Mouse (Mus musculus) kidney, postnatal 10 days (tissue): ENCODE measurements around the gene Ppara.

Experiments
- DNase-seq: peaks from one replicate; pipeline ENCODE4 v3.0.0; 2021; ENCODE audit warnings: mixed read lengths

The Ppara gene

GRCm38 (mm10) chr15:85734571-85735033, at the start of gene Ppara:
TSS of gene Ppara (plus strand) at chr15:85734983.
- peak; percentile 77 for DNase-seq

DNA sequence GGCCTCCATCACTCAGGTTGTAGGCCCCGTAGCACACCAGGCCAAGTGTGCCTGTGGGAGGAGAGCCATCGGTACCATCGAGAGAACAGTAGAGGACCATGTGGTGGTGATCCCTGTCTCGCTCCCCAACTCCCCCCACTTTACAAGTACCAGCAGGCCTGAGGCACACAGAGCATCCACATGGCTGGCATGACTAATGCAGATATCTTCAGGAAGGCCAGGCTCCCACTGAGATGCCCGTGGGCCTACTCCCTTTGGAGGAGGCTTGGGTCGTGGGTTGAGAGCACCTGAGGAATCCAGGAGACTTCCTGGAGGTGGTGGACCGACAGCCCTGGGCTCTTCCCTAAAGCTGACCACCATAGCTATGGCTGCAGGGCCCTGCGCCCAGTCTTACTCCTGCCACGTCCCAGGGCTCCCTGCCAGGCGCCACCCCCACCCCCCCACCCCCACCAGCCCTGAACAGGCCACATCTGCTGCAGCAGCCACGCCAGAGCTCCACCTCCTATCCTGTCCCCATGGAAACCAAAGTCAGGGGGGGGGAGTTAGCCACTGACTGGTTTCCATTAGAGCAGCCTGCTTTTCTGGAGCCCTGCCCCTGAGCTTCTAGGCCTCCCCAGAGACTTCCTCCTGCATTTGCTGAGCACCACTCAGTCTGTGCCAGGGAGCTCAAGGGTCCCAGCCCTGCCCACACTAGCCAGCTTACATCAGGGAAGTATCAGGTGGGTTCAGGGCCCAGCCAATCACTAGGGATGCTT, 48.0 kb upstream of the Ppara start:
- DNase-seq: peak; percentile 88

DNA sequence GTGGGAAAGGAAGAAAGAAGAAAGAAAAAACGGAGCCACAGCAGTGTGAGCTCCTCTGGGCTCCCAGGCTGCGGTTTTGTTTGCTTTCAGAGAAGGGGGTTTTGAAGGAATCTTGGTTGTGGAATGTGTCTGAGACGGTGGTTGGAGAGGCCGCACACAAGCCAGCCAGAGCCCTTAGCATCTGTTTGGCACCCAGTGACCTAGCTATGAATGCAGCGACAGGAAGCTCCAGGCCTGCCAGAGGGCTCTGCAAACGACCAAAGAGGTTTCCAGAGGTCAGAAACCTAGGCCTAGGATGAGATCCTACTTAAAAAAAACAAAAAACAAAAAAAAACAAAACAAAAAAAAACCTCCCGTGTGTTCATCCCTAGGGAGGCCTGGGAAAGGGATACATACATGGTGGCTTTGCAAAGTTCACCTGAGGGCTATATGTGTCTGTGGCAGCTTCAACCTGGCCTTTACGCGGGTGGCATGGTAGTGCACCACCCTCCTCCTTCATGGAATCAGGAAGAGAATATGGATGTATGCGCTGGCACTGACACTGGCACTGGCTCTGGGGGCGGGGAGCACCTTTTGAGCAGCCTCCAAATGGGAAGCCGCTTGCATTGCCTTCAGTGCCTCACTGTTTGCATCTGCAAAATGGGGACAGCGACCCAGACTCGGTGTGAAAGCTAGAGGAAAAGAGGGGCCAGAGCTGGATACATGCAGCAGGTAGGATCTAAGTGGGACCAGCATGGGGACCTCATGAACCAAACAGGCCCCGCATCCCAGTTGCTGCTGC, 47.0 kb upstream of the Ppara start:
- no peak for DNase-seq

DNA sequence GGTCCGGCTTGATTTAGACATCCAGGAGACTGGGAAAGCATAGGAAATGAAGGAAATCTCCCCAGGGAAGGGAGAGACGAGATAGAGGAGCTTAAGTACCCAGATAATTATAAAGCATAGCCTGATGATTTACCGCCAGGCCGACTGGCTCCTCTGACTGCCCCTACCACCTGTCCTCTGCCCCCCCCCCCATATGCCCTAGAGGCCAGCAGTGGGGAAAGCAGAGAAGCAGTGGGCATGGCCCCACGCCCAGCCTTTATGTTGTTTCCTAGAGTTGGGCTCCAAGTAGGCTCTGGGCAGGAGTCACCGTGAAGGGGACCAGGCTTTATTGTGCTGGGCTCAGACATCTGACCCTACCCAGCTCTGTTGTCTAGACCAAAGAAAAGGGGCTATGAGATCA, 46.0 kb upstream of the Ppara start:
- no peak for DNase-seq

GRCm38 (mm10) chr15:85689523-85689922, 45.3 kb upstream of the Ppara start:
- DNase-seq: no peak

DNA sequence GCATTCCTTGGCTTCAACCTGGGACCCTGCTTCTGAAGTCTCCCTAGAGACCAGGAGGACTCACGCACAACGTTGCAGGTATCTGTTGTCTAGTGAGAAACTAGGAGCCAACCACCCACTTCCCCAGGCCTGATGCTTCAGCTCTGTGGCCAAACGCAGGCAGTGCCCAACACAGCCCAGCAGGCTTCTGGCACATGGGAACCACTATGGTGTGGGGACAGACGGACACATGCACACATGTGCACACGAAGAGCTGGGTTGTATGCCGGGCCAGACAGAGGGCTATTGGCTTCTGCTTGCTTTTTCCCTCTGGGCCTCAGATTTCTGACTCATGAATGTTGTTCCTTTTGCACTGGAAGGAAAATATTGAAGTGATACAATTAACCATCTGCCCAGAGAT, 44.7 kb upstream of the Ppara start:
- DNase-seq: no peak

GRCm38 (mm10) chr15:85690875-85691274, 43.9 kb upstream of the Ppara start:
- DNase-seq: no peak

DNA sequence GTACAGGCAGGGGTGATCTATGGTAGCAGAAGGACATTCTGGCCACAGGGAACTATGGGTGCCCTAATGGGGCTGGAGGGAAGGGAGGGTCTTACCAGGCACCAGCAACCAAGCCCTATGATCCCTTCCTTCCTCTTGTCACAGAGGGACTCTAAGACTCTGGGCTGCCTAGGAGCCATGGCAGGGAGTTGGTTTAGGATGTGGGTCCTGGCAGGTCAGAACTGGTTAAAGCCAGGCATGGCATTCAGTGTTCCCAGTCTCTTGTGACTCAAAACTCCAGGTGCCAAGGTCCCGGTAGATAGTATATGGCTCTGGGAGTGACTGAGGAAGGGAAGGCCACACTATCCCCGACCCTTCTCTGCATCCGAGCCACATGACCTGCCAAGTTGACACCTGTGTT, 41.7 kb upstream of the Ppara start:
- DNase-seq: no peak

GRCm38 (mm10) chr15:85693819-85694218, 41.0 kb upstream of the Ppara start:
- DNase-seq: no peak

DNA sequence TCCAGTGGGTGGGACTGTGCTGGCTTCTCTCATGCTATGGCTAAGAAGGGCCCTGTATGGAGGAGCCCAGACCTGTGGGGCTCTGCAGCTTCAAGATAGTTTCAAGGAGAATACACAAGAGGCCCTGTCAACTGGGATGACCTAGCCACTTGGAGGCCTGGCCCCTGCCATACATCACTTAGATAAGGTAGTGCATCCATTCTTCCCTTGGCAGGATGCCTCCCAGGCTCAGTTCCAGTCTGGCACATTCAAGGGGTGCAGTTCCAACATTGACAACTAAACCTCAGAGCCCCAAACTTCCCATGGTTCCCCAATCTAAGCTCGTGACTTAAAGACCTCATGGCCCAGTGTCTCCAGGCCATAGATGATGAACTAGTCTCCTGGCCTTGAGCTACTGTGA, 40.4 kb upstream of the Ppara start:
- DNase-seq: no peak

DNA sequence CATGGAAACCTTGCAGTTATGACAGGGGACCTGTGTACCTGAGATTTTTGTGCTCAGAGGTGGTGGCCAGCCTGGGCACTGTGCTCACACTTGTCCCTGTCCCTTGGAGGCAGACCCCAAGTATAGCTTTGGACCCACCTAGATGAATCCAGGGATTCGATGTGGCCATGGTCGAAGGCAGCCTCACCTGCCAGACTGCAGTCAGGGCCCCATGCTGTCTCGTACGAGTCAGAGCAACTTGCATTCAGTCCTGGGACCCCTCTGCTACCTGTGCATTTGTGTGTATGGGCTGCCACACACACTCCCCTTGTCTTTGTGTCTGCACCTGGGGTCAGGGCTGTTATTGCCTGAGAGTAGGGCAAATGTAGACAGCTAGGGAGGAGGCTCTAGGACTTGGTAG, 39.5 kb upstream of the Ppara start:
- DNase-seq: no peak

DNA sequence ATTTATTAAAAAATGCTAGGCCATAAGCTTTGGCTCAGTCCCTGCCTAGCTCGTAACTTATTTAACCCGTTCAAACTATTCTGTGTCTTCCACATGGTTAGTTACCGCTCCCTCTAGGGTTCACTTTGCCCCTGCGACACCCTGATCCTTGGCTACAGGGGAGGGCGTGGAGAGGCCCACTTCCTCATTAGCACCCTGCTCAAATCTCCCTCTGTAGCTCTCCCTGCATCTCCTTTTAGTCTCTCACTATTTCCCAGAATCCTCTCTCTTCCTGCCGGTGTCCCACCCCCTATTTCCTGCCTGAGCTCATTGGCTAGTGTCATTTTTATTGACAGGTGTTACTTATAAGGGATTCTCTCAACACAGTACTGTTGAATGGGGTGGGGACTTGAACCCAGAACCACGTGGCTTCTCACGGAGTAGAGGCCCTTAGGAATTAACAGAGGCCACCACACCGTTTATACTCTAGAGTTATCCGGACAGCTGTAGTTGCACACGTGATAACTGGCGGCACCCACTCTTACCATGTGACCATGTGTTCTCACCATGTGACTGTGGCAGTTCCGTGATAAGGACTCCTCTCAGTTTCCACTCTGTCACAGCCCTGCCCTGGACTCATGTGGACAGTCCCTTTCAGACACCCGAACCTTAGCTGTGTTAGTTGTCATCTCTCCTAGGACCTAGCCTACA, 36.3 kb upstream of the Ppara start:
- DNase-seq: no peak

GRCm38 (mm10) chr15:85699452-85699851, 35.3 kb upstream of the Ppara start:
- DNase-seq: no peak

- peak; percentile 46 for DNase-seq
Observed at GRCm38 (mm10) chr15:85699862-85700501, 34.8 kb upstream of the Ppara start.

DNA sequence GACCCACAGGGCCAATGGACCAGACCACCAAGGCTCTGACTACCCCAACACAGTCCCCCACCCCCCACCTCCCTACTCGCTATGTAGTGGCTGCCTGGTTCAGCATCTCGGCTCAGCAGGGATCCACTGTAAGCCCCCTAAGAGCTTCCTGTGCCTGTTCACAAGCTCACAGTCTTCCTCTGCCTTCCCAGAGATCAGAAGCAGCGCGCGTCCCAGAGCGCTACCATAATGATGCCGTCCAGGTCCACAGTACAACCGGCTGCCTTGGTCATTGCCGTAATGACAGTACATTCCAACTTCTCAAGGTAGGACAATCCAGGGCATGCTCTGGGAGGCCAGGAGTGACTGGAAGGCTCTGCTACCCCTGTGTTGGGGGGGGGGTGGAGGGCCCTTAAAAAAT, 34.1 kb upstream of the Ppara start:
- DNase-seq: peak; percentile 42

DNA sequence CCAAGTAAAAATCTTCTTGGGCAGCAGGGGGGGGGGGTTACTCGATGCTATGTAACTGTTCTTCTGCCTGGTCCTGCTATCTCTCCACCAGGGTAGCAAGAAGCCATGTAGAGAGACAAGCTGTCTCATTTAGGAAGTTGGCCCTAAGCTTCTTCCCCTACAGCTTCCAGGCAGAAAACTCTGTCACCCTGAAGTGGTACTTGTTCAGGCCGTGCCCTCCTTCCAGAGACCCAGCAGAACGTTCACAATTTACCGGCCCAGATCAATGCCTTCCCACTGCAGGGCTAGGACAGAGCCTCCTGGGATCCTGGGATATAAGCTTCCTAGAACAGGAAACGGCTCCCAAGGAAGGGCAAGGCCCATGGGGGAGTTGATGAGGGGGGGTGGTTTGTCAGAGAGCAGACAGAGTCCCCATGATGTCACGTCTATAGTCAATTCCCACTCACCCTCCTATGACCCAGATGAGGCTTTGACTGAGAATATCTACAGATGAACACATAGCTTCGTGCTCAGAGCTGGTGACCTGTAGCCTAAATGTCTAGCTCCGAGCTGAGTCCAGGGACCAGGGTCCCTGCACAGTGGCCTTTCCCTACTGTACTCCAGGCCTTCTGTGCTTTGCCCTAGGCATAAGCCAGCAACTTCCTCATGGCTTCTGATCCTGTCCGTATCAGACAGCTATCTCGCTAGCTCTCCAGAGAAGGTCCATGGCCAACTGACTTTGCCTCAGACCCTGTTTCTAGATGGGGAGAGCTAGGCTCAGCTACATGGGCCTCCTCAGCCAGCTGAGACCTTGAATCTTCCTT, 33.5 kb upstream of the Ppara start:
- DNase-seq: no peak

DNA sequence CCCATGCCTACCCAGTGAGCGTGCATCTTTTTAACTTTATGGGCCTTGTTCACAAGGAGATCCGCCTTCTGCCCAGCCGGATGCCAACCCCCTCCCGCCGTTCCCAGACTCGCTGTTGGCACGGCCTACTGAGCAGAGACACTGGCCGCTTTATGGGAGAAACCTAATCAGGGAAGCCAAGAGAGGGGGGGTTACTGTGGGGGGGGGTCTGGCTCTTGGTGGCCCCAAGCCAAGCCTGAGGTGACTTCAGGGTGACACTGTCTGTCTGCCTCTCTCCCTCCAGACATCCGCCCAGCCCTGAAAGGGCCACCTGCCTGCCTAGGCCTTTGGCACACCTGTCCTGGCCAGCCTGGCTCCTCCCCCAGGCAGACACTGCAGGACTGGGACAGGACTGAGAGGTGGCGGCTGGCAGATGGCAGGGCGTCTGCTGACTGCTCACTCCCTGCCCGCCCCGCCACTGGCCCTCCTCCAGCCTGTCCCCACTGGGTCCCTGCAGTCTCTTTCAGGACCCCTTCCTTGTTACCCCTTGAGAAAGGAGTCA, 32.3 kb upstream of the Ppara start:
- DNase-seq: peak; percentile 77

DNA sequence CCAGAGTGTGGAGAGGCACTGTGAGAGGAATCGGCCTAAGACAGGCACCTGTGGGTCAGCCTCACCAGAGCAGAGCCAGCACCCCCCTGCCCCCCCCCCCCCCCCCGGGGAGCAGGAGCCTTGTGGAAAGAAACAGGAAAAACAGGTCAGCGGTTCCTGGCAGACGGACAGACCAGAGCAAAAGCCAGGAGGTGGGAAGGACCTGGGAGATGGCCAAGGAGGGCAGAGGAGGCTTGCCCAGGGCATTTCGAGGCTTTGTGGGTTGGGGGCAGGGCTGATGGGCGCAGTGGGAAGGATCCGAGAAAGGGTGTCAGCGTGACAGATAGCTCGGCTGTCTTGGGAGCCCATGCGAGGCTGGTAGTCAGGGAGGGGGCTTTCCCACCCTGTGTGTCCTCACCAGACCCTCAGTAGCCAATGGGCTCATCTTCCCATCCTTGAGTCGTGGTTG, 31.6 kb upstream of the Ppara start:
- peak; percentile 87 for DNase-seq

GRCm38 (mm10) chr15:85703858-85704257, 30.9 kb upstream of the Ppara start:
- peak; percentile 19 for DNase-seq

DNA sequence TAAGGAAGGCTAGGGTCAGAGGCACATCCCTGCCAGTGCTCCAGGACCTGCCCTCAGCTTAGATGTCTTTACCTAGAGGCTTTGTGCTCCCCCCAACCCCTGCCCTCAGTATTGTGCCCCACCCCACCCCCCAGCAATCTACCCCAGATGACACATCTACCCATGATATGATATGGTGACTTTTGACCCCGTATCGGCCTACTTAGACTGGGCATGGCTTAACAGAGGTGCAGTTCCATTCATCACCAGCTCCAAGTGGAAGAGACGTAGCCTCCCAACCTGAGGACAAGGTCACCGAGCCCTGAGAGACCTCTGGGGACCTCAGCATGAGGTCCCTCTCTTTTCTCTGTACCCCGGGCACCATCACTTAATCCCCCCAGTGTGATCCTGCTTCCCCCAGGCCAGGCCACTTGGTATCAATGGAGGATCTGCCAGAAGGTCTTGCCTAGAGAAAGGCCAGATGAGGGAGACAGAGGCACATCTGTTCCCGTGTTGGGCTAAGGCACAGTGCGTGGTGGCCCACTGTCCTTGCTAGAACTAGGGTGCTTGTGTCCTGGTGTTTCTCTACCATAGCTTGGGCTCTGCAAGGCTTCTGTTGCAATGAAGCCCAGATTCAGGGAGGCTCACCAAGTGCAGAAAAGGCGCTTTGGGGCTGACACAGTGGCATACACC, 30.3 kb upstream of the Ppara start:
- no peak for DNase-seq

GRCm38 (mm10) chr15:85705013-85705528, 29.7 kb upstream of the Ppara start:
- peak; percentile 37 for DNase-seq
